Mouse (Mus musculus) heart, postnatal 4 days (tissue): ENCODE measurements around the gene Kat5. TPM values are rescaled to one million over a fixed set of nuclear protein-coding genes. Genes with fewer than 3 reads are reported as not detected.

Experiments used
- DNase-seq: peaks from one replicate; pipeline ENCODE4 v3.0.0; 2021
- total RNA-seq, 2 experiments: library from RNA; stranded (reverse); gene quantifications; 2 replicates each; pipeline ENCODE4 v1.2.3; 2021

Kat5 gene
- total RNA-seq = 10 to 100 TPM; 38.3 to 49.2 TPM

GRCm38 (mm10) chr19:5609547-5610404 lies at the start of gene Kat5:
TSS of gene Kat5 (minus strand) at chr19:5610237.
- peak; percentile 92 for DNase-seq

- DNase-seq = no peak
Measured at GRCm38 (mm10) chr19:5654720-5655298, 44.8 kb upstream of the Kat5 start.

- no peak for DNase-seq
Measured at GRCm38 (mm10) chr19:5653969-5654719, 44.1 kb upstream of the Kat5 start.

GRCm38 (mm10) chr19:5652570-5652969 lies 42.5 kb upstream of the Kat5 start:
- DNase-seq = no peak

- DNase-seq = no peak
Measured at GRCm38 (mm10) chr19:5651502-5652274, 41.7 kb upstream of the Kat5 start.

GRCm38 (mm10) chr19:5649298-5649741 lies 39.3 kb upstream of the Kat5 start:
- peak; percentile 66 for DNase-seq

- DNase-seq = peak; percentile 85
Measured at GRCm38 (mm10) chr19:5648401-5649297, 38.6 kb upstream of the Kat5 start.

GRCm38 (mm10) chr19:5647791-5648190 lies 37.8 kb upstream of the Kat5 start:
- DNase-seq = no peak

- no peak for DNase-seq
Measured at GRCm38 (mm10) chr19:5646731-5647330, 36.8 kb upstream of the Kat5 start.

GRCm38 (mm10) chr19:5645280-5645679 lies 35.2 kb upstream of the Kat5 start:
- no peak for DNase-seq

- no peak for DNase-seq
Measured at GRCm38 (mm10) chr19:5641641-5642040, 31.6 kb upstream of the Kat5 start.

- DNase-seq = no peak
Measured at GRCm38 (mm10) chr19:5641021-5641420, 31.0 kb upstream of the Kat5 start.

- DNase-seq = peak; percentile 34
Measured at GRCm38 (mm10) chr19:5640339-5640738, 30.3 kb upstream of the Kat5 start.

- no peak for DNase-seq
Measured at GRCm38 (mm10) chr19:5638416-5639005, 28.5 kb upstream of the Kat5 start.

GRCm38 (mm10) chr19:5637069-5638047 lies 27.3 kb upstream of the Kat5 start, which contains the start of gene Rela:
TSS of gene Rela (plus strand) at chr19:5637483.
- peak; percentile 95 for DNase-seq

GRCm38 (mm10) chr19:5636571-5637041 lies 26.6 kb upstream of the Kat5 start:
- DNase-seq = no peak

- DNase-seq = no peak
Measured at GRCm38 (mm10) chr19:5636036-5636570, 26.1 kb upstream of the Kat5 start.

GRCm38 (mm10) chr19:5632120-5632519 lies 22.1 kb upstream of the Kat5 start:
- DNase-seq = no peak

- DNase-seq = no peak
Measured at GRCm38 (mm10) chr19:5629907-5630306, 19.9 kb upstream of the Kat5 start.
